8 mouse cellular contexts compared by ENCODE assay signal in the genomic region with DNA sequence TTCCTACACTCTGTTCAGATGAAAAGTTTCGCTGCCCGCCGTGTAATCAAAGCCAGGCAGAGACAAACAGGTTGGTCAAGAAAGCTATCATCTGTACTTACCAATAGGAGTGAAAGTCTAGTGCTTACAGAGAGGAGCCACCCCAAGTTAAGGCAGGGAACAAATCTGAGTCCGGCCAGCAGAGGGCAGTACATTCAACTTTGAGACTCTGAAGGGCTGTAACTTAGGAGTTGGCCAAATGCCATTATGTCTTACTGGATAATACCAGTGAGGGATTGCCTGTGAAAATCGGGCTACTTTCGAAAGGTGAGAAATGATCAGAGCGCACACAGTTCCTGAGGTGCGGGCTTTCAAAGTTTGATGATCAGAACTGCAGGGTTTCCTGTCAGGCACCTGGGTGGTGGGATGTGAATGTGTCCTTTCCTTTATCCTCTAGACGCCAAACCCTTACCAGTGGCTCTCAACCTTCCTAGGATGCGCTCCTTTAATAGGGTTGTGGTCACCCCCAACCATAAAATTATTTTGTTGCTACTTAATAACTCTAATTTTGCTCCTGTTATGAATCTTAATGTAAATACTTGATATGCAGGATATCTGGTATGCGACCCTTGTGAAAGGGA. TPM values are rescaled to one million over a fixed set of nuclear protein-coding genes. Genes with fewer than 3 reads are reported as not detected.
DNase-seq lines count a peak whose midpoint lies in the region; ATAC-seq and TF ChIP-seq lines count a peak whose summit lies in the region.

No protein-coding gene starts in this region.

- no peak overlapping the region for H3K4me2 ChIP-seq in forebrain, postnatal 0 days (ENCODE audit: low read depth)
- H3K4me2 ChIP-seq in hindbrain, embryonic 15.5 days = no peak overlapping the region

- peak; percentile 93 for DNase-seq in MN1 (ENCODE audit: low spot score)
- DNase-seq in cerebellum, adult 11 months = peak; percentile 37
- peak; percentile 78 for DNase-seq in forebrain, postnatal 0 days
- peak; percentile 45 to 79 for DNase-seq in layer of hippocampus, postnatal 25 days (ENCODE audit: extremely low spot score in 1 of 2, low spot score in 1 of 2)
- peak; percentile 91 for DNase-seq in lung, postnatal 36 days
- peak; percentile 80 for DNase-seq in retina, postnatal 7 days (ENCODE audit: low read depth, low spot score)
- peak; percentile 86 for DNase-seq in thymus, postnatal 4 days

- H3K4me1 ChIP-seq in forebrain, postnatal 0 days (ENCODE audit: insufficient read depth) = no peaks in the 10 kb centered on the region
- H3K4me1 ChIP-seq in hindbrain, embryonic 15.5 days (replicated peaks) = no peaks in the 10 kb centered on the region

- 57% methylated on average over 11 of the region's 11 CpGs for WGBS in forebrain, postnatal 0 days
- 59% methylated on average over 11 of the region's 11 CpGs for WGBS in hindbrain, embryonic 15.5 days

- peak; percentile 71 for ATAC-seq in forebrain, postnatal 0 days
- peak; percentile 54; the same call in 1 of the 2 replicates for ATAC-seq in hindbrain, embryonic 15.5 days (ENCODE audit: low FRiP score, low read depth)

- H3K27me3 ChIP-seq in forebrain, postnatal 0 days (ENCODE audit: insufficient read depth, low read length) = no peaks in the 10 kb centered on the region
- H3K27me3 ChIP-seq in hindbrain, embryonic 15.5 days = peaks cover under 1% of the 10 kb centered on the region; the same call in 1 of the 2 replicates

- no peak overlapping the region for H3K9ac ChIP-seq in forebrain, postnatal 0 days
- H3K9ac ChIP-seq in hindbrain, embryonic 15.5 days = no peak overlapping the region

- peak; percentile 73 for TF ChIP-seq CTCF in forebrain, postnatal 0 days (IDR thresholded peaks at IDR 0.05; ENCODE audit: low read depth)

- no peaks in the 10 kb centered on the region for H3K36me3 ChIP-seq in forebrain, postnatal 0 days (ENCODE audit: insufficient read depth)
- no peaks in the 10 kb centered on the region for H3K36me3 ChIP-seq in hindbrain, embryonic 15.5 days

- H3K9me3 ChIP-seq in forebrain, postnatal 0 days (ENCODE audit: low read length) = no peaks in the 10 kb centered on the region
- H3K9me3 ChIP-seq in hindbrain, embryonic 15.5 days = no peaks in the 10 kb centered on the region

- H3K27ac ChIP-seq in forebrain, postnatal 0 days (ENCODE audit: low read depth, low read length) = no peak overlapping the region
- no peak overlapping the region for H3K27ac ChIP-seq in hindbrain, embryonic 15.5 days (replicated peaks)

- no peak overlapping the region for H3K4me3 ChIP-seq in forebrain, postnatal 0 days (ENCODE audit: low read depth, low read length)
- no peak overlapping the region for H3K4me3 ChIP-seq in hindbrain, embryonic 15.5 days

RNA-seq across cellular contexts. Expression of a gene that starts 15.8 kb away (rescaled TPM):
- 16.9 and 18.1 TPM in 2 replicates for total RNA-seq in forebrain, postnatal 0 days (2014; rRNA removed)
- 16.6 and 19.0 TPM in 2 replicates for polyA plus RNA-seq in forebrain, postnatal 0 days (2015; fragmentation: Nextera tagmentation; extraction: Ambion mirVana)
- polyA plus RNA-seq in hindbrain, embryonic 15.5 days (2015; fragmentation: Nextera tagmentation; extraction: Ambion mirVana) = 25.6 and 27.2 TPM in 2 replicates
- total RNA-seq in layer of hippocampus, postnatal 25 days (2021) = 10 to 100 TPM in 1 of 2 experiments, 1 to 10 TPM in 1; 9.5 to 10.3 TPM

Comparison
In these comparisons a context has a peak if more than half of its experiments do, and no peak if none do; other contexts are left out.
1. DNase-seq: peak in every context shown above with its lines; median percentile 93 in MN1; 91 in lung, postnatal 36 days; 86 in thymus, postnatal 4 days; 80 in retina, postnatal 7 days; 78 in forebrain, postnatal 0 days; 62 in layer of hippocampus, postnatal 25 days; 37 in cerebellum, adult 11 months.